Comparison of ENCODE assay signal across 14 mouse cellular contexts in genomic region chr3:14888549-14888948, GRCm38 (mm10). TPM values are rescaled to one million over a fixed set of nuclear protein-coding genes. Genes with fewer than 3 reads are reported as not detected.
A peak's percentile ranks its signal among the peaks of the same experiment; 100 is the strongest.
DNase-seq lines count a peak whose midpoint lies in the region; ATAC-seq and TF ChIP-seq lines count a peak whose summit lies in the region.
"Had no signal": no experiment of that assay in that cellular context is flagged by ENCODE, and none has a peak within 500 bp of the region (broad histone marks: within the 10 kb centered on the region; RNA-seq: fewer than 3 reads in every experiment).

No protein-coding gene starts in this region.

- ATAC-seq in hindbrain, embryonic 14.5 days (ENCODE audit: low FRiP score) = no peak
- no peak for ATAC-seq in hindbrain, embryonic 12.5 days (ENCODE audit: low FRiP score)
- ATAC-seq in lung, postnatal 0 days = no peak
- ATAC-seq in liver, embryonic 12.5 days = no peak
- ATAC-seq: inflammation-experienced regulatory T-cells, adult 6 months had no signal

- no peak overlapping the region for H3K4me3 ChIP-seq in hindbrain, embryonic 14.5 days (replicated peaks; ENCODE audit: low read length)
- no peak overlapping the region for H3K4me3 ChIP-seq in hindbrain, embryonic 12.5 days
- peak overlapping the region; percentile 94; the same call in 1 of the 2 replicates for H3K4me3 ChIP-seq in lung, postnatal 0 days (ENCODE audit: low read depth, low read length)
- H3K4me3 ChIP-seq in liver, embryonic 12.5 days = peak overlapping the region; percentile 97

- H3K4me1 ChIP-seq in hindbrain, embryonic 14.5 days (replicated peaks; ENCODE audit: control insufficient read depth, insufficient read depth, low read length) = no peaks in the 10 kb centered on the region
- no peaks in the 10 kb centered on the region for H3K4me1 ChIP-seq in hindbrain, embryonic 12.5 days
- H3K4me1 ChIP-seq in lung, postnatal 0 days (ENCODE audit: insufficient read depth, low read depth, low read length) = peaks cover 12% of the 10 kb centered on the region
- H3K4me1 ChIP-seq in liver, embryonic 12.5 days = peaks cover 34% of the 10 kb centered on the region

- H3K9ac ChIP-seq in hindbrain, embryonic 14.5 days = no peak overlapping the region
- H3K9ac ChIP-seq in hindbrain, embryonic 12.5 days = no peak overlapping the region
- no peak overlapping the region for H3K9ac ChIP-seq in lung, postnatal 0 days (replicated peaks; ENCODE audit: low read depth)
- peak overlapping the region; percentile 100 for H3K9ac ChIP-seq in liver, embryonic 12.5 days

- H3K27me3 ChIP-seq in hindbrain, embryonic 14.5 days (ENCODE audit: control insufficient read depth, insufficient read depth, low read length) = peaks cover 4% of the 10 kb centered on the region
- H3K27me3 ChIP-seq in hindbrain, embryonic 12.5 days = peaks cover 15% of the 10 kb centered on the region; the same call in 1 of the 2 replicates
- H3K27me3 ChIP-seq in lung, postnatal 0 days (replicated peaks; ENCODE audit: insufficient read depth, low read length) = no peaks in the 10 kb centered on the region
- no peaks in the 10 kb centered on the region for H3K27me3 ChIP-seq in liver, embryonic 12.5 days (replicated peaks)
- H3K27me3 ChIP-seq: CH12.LX had no signal

- no peak for TF ChIP-seq CTCF in lung, postnatal 0 days (IDR thresholded peaks at IDR 0.05)

- no peak for DNase-seq in hindbrain, embryonic 14.5 days (ENCODE audit: low spot score)
- no peak for DNase-seq in lung, postnatal 0 days (ENCODE audit: low spot score)
- no peak for DNase-seq in lung, postnatal 10 days
- DNase-seq in spleen, postnatal 36 days (ENCODE audit: low spot score in 2 of 2) = no peak
- DNase-seq in adrenal gland, postnatal 36 days = no peak
- DNase-seq: adrenal gland, postnatal 10 days; cerebellum, adult 11 months; kidney, postnatal 36 days; right cerebral cortex, postnatal 4 days had no signal

- no peaks in the 10 kb centered on the region for H3K36me3 ChIP-seq in hindbrain, embryonic 14.5 days (replicated peaks; ENCODE audit: control insufficient read depth, insufficient read depth)
- H3K36me3 ChIP-seq in hindbrain, embryonic 12.5 days = no peaks in the 10 kb centered on the region
- no peaks in the 10 kb centered on the region for H3K36me3 ChIP-seq in lung, postnatal 0 days (ENCODE audit: insufficient read depth, low read length)
- H3K36me3 ChIP-seq in liver, embryonic 12.5 days = peaks cover 55% of the 10 kb centered on the region
- H3K36me3 ChIP-seq: midbrain, embryonic 10.5 days had no signal

- H3K9me3 ChIP-seq in hindbrain, embryonic 14.5 days (ENCODE audit: control insufficient read depth, low read length) = no peaks in the 10 kb centered on the region
- H3K9me3 ChIP-seq in hindbrain, embryonic 12.5 days (replicated peaks) = no peaks in the 10 kb centered on the region
- H3K9me3 ChIP-seq in lung, postnatal 0 days (ENCODE audit: low read length) = no peaks in the 10 kb centered on the region
- no peaks in the 10 kb centered on the region for H3K9me3 ChIP-seq in liver, embryonic 12.5 days (replicated peaks)
- H3K9me3 ChIP-seq: midbrain, embryonic 10.5 days had no signal

- H3K4me2 ChIP-seq in hindbrain, embryonic 14.5 days (replicated peaks) = peak overlapping the region; percentile 21; the same call in 1 of the 2 replicates
- no peak overlapping the region for H3K4me2 ChIP-seq in hindbrain, embryonic 12.5 days (replicated peaks)
- H3K4me2 ChIP-seq in lung, postnatal 0 days (replicated peaks; ENCODE audit: low read depth, low read length) = peak overlapping the region; percentile 78; the same call in 1 of the 2 replicates
- peak overlapping the region; percentile 81 for H3K4me2 ChIP-seq in liver, embryonic 12.5 days

- no peak overlapping the region for H3K27ac ChIP-seq in hindbrain, embryonic 14.5 days
- H3K27ac ChIP-seq in hindbrain, embryonic 12.5 days = no peak overlapping the region
- H3K27ac ChIP-seq in lung, postnatal 0 days (ENCODE audit: low read length) = peak overlapping the region; percentile 71; the same call in 1 of the 2 replicates
- peak overlapping the region; percentile 99 for H3K27ac ChIP-seq in liver, embryonic 12.5 days
- H3K27ac ChIP-seq: midbrain, embryonic 10.5 days had no signal

- no peak for TF ChIP-seq EP300 in lung, postnatal 0 days (IDR thresholded peaks at IDR 0.05)

- WGBS in hindbrain, embryonic 14.5 days = 39% methylated on average over 2 of the region's 2 CpGs
- 46% methylated on average over 2 of the region's 2 CpGs for WGBS in hindbrain, embryonic 12.5 days
- 41% methylated on average over 2 of the region's 2 CpGs for WGBS in lung, postnatal 0 days
- WGBS in liver, embryonic 12.5 days (ENCODE audit: insufficient replicate concordance) = 51% methylated on average over 2 of the region's 2 CpGs

RNA-seq across cellular contexts. Expression of gene Car2, which starts 2.5 kb away (rescaled TPM):
- polyA plus RNA-seq in hindbrain, embryonic 14.5 days (2014; fragmentation: Nextera tagmentation; extraction: Ambion mirVana) = 43.5 and 44.7 TPM in 2 replicates
- 62.0 and 77.2 TPM in 2 replicates for polyA plus RNA-seq in hindbrain, embryonic 12.5 days (2016; fragmentation: Nextera tagmentation; extraction: Ambion mirVana)
- 358 and 359 TPM in 2 replicates for polyA plus RNA-seq in lung, postnatal 0 days (2015; fragmentation: Nextera tagmentation; extraction: Ambion mirVana)
- polyA plus RNA-seq in liver, embryonic 12.5 days (2016; fragmentation: Nextera tagmentation; extraction: Ambion mirVana) = 2,168 and 2,210 TPM in 2 replicates
- 10 to 100 TPM; 39.6 to 41.8 TPM for total RNA-seq in adrenal gland, postnatal 36 days (2021)

RNA-seq across cellular contexts. Expression of gene Car3, which starts 25.2 kb away (rescaled TPM):
- 0.82 and 1.6 TPM in 2 replicates for polyA plus RNA-seq in hindbrain, embryonic 14.5 days (2014; fragmentation: Nextera tagmentation; extraction: Ambion mirVana)
- polyA plus RNA-seq in hindbrain, embryonic 12.5 days (2016; fragmentation: Nextera tagmentation; extraction: Ambion mirVana) = 3.7 and 5.8 TPM in 2 replicates
- 0.13 and 0.14 TPM in 2 replicates for polyA plus RNA-seq in lung, postnatal 0 days (2015; fragmentation: Nextera tagmentation; extraction: Ambion mirVana)
- 8.2 and 8.5 TPM in 2 replicates for polyA plus RNA-seq in liver, embryonic 12.5 days (2016; fragmentation: Nextera tagmentation; extraction: Ambion mirVana)
- total RNA-seq in adrenal gland, postnatal 36 days (2021) = 1,000 to 10,000 TPM; 1,377 to 1,854 TPM
- polyA plus RNA-seq: inflammation-experienced regulatory T-cells, adult 6 months had no signal

Comparison
In these comparisons a context has a peak if more than half of its experiments do, and no peak if none do; other contexts are left out.
1. H3K27ac ChIP-seq: peak in lung, postnatal 0 days (single experiment) and liver, embryonic 12.5 days (single experiment); none in hindbrain, embryonic 14.5 days (single experiment) and hindbrain, embryonic 12.5 days (single experiment).
2. H3K4me3 ChIP-seq: peak in lung, postnatal 0 days (single experiment) and liver, embryonic 12.5 days (single experiment); none in hindbrain, embryonic 14.5 days (single experiment) and hindbrain, embryonic 12.5 days (single experiment).